ENCODE assay signal across 11 mouse cellular contexts in the genomic region with DNA sequence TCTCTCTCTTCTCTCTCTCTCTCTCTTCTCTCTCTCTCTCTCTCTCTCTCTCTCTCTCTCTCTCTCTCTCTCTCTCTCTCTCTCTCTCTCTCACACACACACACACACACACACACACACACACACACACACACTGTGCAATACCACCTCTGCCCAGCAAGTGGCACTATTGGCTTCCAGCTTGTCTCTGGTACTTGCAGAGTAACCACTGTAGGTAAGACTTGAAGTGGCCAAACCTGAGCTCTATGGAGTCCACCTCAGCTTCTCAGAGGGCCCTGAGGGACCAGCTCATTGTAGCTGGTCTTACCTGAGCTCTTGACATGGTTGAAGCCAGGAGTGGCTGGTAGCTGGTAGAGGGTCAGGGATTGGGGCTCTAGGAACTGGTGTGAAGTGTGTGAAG. TPM values are rescaled to one million over a fixed set of nuclear protein-coding genes. Genes with fewer than 3 reads are reported as not detected.
DNase-seq lines count a peak whose midpoint lies in the region; ATAC-seq and TF ChIP-seq lines count a peak whose summit lies in the region.
"Not testable (repeated sequence)": the region's sequence is repeated elsewhere in the genome, so short reads cannot be mapped to it uniquely, and the experiment has no call there.
"Had no signal": no experiment of that assay in that cellular context is flagged by ENCODE, and none has a peak within 500 bp of the region (broad histone marks: within the 10 kb centered on the region; RNA-seq: fewer than 3 reads in every experiment).

No protein-coding gene starts in this region.

- peak; percentile 83 for TF ChIP-seq CTCF in cerebellum, adult 2 months (IDR thresholded peaks at IDR 0.05; ENCODE audit: borderline replicate concordance, insufficient read depth, low read depth, low read length)
- peak; percentile 79 for TF ChIP-seq CTCF in forebrain, postnatal 0 days (IDR thresholded peaks at IDR 0.05; ENCODE audit: low read depth)

- DNase-seq in NIH3T3 (ENCODE audit: low read depth) = peak; percentile 64
- DNase-seq in cerebellum, adult 2 months = peak; percentile 73 to 82
- peak; percentile 48 for DNase-seq in forebrain, postnatal 0 days
- DNase-seq in layer of hippocampus, adult 9-11 months = peak; percentile 41
- peak; percentile 61 for DNase-seq in retina, postnatal 7 days (ENCODE audit: low read depth, low spot score)
- peak; percentile 47 for DNase-seq in urinary bladder, postnatal 14 days (ENCODE audit: low spot score)

- H3K4me3 ChIP-seq in cerebellum, adult 2 months (replicated peaks; ENCODE audit: insufficient read depth, low read depth, low read length); forebrain, postnatal 0 days (ENCODE audit: low read depth, low read length); hindbrain, embryonic 12.5 days; lung, embryonic 16.5 days (ENCODE audit: low read length): not testable (repeated sequence)

- not testable (repeated sequence) for H3K27me3 ChIP-seq in cerebellum, adult 2 months (ENCODE audit: control insufficient read depth, insufficient read depth, low read length); forebrain, postnatal 0 days (ENCODE audit: insufficient read depth, low read length); hindbrain, embryonic 12.5 days; lung, embryonic 16.5 days (ENCODE audit: control insufficient read depth, insufficient read depth, low read depth, low read length)

- H3K9ac ChIP-seq in forebrain, postnatal 0 days; hindbrain, embryonic 12.5 days; lung, embryonic 16.5 days (ENCODE audit: low read length): not testable (repeated sequence)

- H3K27ac ChIP-seq in cerebellum, adult 2 months (ENCODE audit: insufficient read depth, low read length); forebrain, postnatal 0 days (ENCODE audit: low read depth, low read length); hindbrain, embryonic 12.5 days; lung, embryonic 16.5 days (ENCODE audit: low read length): not testable (repeated sequence)

- TF ChIP-seq POLR2A in cerebellum, adult 2 months (IDR thresholded peaks at IDR 0.05; ENCODE audit: borderline replicate concordance, insufficient read depth, low read length) = not testable (repeated sequence)

- H3K4me2 ChIP-seq in forebrain, postnatal 0 days (ENCODE audit: low read depth); hindbrain, embryonic 12.5 days (replicated peaks); lung, embryonic 16.5 days (ENCODE audit: low read depth, low read length): not testable (repeated sequence)

- H3K36me3 ChIP-seq in forebrain, postnatal 0 days (ENCODE audit: insufficient read depth); hindbrain, embryonic 12.5 days; lung, embryonic 16.5 days (ENCODE audit: control insufficient read depth, insufficient read depth, low read length): not testable (repeated sequence)

- not testable (repeated sequence) for H3K4me1 ChIP-seq in cerebellum, adult 2 months (ENCODE audit: control insufficient read depth, insufficient read depth, low read length); forebrain, postnatal 0 days (ENCODE audit: insufficient read depth); hindbrain, embryonic 12.5 days; lung, embryonic 16.5 days (replicated peaks; ENCODE audit: control insufficient read depth, insufficient read depth, low read length)

- not testable (repeated sequence) for H3K9me3 ChIP-seq in forebrain, postnatal 0 days (ENCODE audit: low read length); hindbrain, embryonic 12.5 days (replicated peaks); lung, embryonic 16.5 days (ENCODE audit: control insufficient read depth, low read length)

- not testable (repeated sequence) for ATAC-seq in forebrain, postnatal 0 days
- peak; percentile 38; the same call in 1 of the 2 replicates for ATAC-seq in hindbrain, embryonic 12.5 days (ENCODE audit: low FRiP score)
- ATAC-seq in lung, embryonic 16.5 days (ENCODE audit: low read depth) = peak; percentile 20; the same call in 1 of the 2 replicates

RNA-seq across cellular contexts. Expression of a gene that starts 27.7 kb away (rescaled TPM):
- polyA plus RNA-seq in cerebellum, adult 2 months (2012; rRNA removed) = 0.23 and 0.29 TPM in 2 replicates
- 0.05 and 0.23 TPM in 2 replicates for total RNA-seq in forebrain, postnatal 0 days (2014; rRNA removed)
- polyA plus RNA-seq in forebrain, postnatal 0 days (2015; fragmentation: Nextera tagmentation; extraction: Ambion mirVana) = not detected in 2 replicates
- polyA plus RNA-seq in hindbrain, embryonic 12.5 days (2016; fragmentation: Nextera tagmentation; extraction: Ambion mirVana) = 0.07 TPM in 1 of 2 replicates, not detected in the other
- polyA plus RNA-seq in lung, embryonic 16.5 days (2015; fragmentation: Nextera tagmentation; extraction: Ambion mirVana) = not detected in 2 replicates
- total RNA-seq: hematopoietic stem cell, adult 5-6 weeks had no signal
- polyA plus RNA-seq: embryonic facial prominence, embryonic 15.5 days; midbrain, embryonic 12.5 days had no signal
